Mouse (Mus musculus): ENCODE results near the gene Cst13. TPM values are rescaled to one million over a fixed set of nuclear protein-coding genes. Genes with fewer than 3 reads are reported as not detected.
A peak's percentile ranks its signal among the peaks of the same experiment; 100 is the strongest.
"Not testable (repeated sequence)": the region's sequence is repeated elsewhere in the genome, so short reads cannot be mapped to it uniquely, and the experiment has no call there.

Gene Cst13
- polyA plus RNA-seq (2015; fragmentation: Nextera tagmentation; extraction: Ambion mirVana) = not detected in 2 replicates

GRCm38 (mm10) chr2:148819909-148820308 lies at the start of gene Cst13:
TSS of gene Cst13 (plus strand) at chr2:148820081.
- H3K4me1 ChIP-seq = no peaks in the 10 kb centered on the region
- H3K4me2 ChIP-seq = no peak within 1 kb of the TSS
- no peak for ATAC-seq (ENCODE audit: extremely low read depth, insufficient number of reproducible peaks, low FRiP score, low TSS enrichment)
- no peak within 1 kb of the TSS for H3K9ac ChIP-seq
- H3K27ac ChIP-seq (replicated peaks) = no peak within 1 kb of the TSS
- H3K27me3 ChIP-seq (replicated peaks) = no peaks in the 10 kb centered on the region
- no peaks in the 10 kb centered on the region for H3K9me3 ChIP-seq
- no peak within 1 kb of the TSS for H3K4me3 ChIP-seq
- no peaks in the 10 kb centered on the region for H3K36me3 ChIP-seq

DNA sequence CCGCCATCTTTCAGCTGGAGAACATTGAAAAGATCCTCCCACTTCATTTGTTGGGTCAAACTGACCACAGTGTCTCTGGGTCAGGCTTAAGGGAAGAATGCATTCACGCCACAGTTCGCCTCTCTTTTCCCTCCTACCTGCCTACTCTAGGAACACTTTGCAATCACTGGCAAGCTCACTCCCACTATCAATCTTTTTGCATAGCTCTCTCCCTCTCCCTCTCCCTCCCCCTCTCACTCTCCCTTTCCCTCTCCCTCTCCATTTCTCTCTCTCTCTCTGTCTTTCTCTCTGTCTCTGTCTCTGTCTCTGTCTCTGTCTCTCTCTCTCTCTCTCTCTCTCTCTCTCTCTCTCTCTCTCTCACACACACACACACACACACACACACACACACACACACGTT lies 48.5 kb upstream of the Cst13 start, which contains the start of gene Cst11:
Gene Cst11, minus strand, starts transcription at position 101 of the 400 bp plus-strand sequence.
- not testable (repeated sequence) for H3K4me1 ChIP-seq; H3K9ac ChIP-seq; H3K9me3 ChIP-seq; H3K4me3 ChIP-seq; ATAC-seq (ENCODE audit: extremely low read depth, insufficient number of reproducible peaks, low FRiP score, low TSS enrichment); H3K27ac ChIP-seq (replicated peaks); H3K4me2 ChIP-seq; H3K27me3 ChIP-seq (replicated peaks); H3K36me3 ChIP-seq
- WGBS = 71% methylated on average over 4 of the region's 4 CpGs

DNA sequence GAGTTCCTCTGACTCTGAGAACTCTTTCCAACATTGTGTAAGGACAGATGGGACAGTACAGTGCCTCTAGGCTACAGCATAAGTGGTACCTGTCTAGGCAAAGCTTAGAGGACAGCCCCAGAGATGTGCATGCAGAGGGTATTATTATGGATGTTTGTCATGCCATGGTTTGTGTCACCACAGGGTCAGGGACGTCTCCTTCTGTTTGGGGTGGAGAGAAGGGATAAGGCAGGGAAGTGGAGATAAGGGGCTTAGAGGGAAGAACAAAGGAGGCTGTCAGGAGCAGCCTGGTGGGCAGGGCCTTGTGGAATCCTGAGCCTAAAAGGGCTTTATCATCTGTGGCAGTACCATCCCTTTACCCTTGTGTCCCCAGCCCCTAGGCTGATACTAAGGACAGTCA lies 38.2 kb upstream of the Cst13 start, which contains the start of gene 8030411F24Rik:
Gene 8030411F24Rik, plus strand, starts transcription at position 301 of the 400 bp plus-strand sequence.
- no peaks in the 10 kb centered on the region for H3K4me1 ChIP-seq
- H3K36me3 ChIP-seq = no peaks in the 10 kb centered on the region
- no peak for ATAC-seq (ENCODE audit: extremely low read depth, insufficient number of reproducible peaks, low FRiP score, low TSS enrichment)
- no peak within 1 kb of the TSS for H3K4me2 ChIP-seq
- H3K9me3 ChIP-seq = no peaks in the 10 kb centered on the region
- WGBS = 0% methylated on average over 1 of the region's 1 CpGs
- H3K4me3 ChIP-seq = no peak within 1 kb of the TSS
- H3K27ac ChIP-seq (replicated peaks) = no peak within 1 kb of the TSS
- H3K9ac ChIP-seq = no peak within 1 kb of the TSS
- H3K27me3 ChIP-seq (replicated peaks) = no peaks in the 10 kb centered on the region

DNA sequence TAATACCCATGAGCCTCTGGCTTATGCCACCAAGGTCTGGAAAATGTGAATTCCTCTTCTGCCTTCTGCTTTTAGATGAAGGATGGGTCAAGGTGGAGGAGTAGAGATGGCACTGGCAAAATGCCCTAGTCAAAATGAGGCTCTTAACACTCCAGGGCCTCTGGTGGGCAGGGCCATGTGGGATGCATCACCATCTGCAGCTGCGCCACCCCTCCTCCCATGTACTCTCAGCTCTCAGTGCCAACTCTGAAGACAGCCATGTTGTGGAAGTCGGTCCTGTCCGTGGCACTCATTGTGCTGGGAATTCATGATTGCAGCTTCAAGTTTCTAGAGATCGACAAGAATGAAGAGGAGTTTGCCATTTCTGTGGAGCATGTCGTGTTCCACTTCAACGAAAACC lies 30.7 kb upstream of the Cst13 start, which contains the start of gene Cst12:
Gene Cst12, plus strand, starts transcription at position 220 of the 400 bp plus-strand sequence.
- no peak within 1 kb of the TSS for H3K27ac ChIP-seq (replicated peaks)
- 82% methylated on average over 6 of the region's 6 CpGs for WGBS
- H3K36me3 ChIP-seq = no peaks in the 10 kb centered on the region
- no peaks in the 10 kb centered on the region for H3K4me1 ChIP-seq
- peaks cover 5% of the 10 kb centered on the region; the same call in 1 of the 2 replicates for H3K9me3 ChIP-seq
- H3K9ac ChIP-seq = no peak within 1 kb of the TSS
- no peak within 1 kb of the TSS for H3K4me3 ChIP-seq
- no peaks in the 10 kb centered on the region for H3K27me3 ChIP-seq (replicated peaks)
- H3K4me2 ChIP-seq = no peak within 1 kb of the TSS
- ATAC-seq (ENCODE audit: extremely low read depth, insufficient number of reproducible peaks, low FRiP score, low TSS enrichment) = no peak

DNA sequence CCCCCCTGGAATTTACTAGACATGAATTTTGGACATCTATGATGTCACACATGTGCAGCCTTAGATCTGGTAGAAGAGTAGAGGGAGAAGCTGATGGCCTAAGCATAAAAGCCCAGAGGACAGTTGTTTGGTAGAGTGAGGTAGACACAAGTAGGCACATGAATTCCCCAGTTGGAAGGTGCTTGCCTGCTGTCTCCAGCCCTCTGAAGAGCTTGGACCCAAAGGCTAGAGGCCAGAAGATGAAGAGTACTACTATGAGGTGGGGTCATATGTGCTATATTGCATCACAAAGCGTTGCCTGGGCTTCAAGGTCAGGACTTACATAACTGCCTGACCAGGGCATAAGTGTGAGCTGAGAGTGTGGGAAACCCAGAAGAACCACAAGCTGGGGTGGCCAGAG lies 21.4 kb upstream of the Cst13 start, which contains the start of gene Cst8:
Gene Cst8, plus strand, starts transcription at position 301 of the 400 bp plus-strand sequence.
- no peak within 1 kb of the TSS for H3K4me2 ChIP-seq
- no peak within 1 kb of the TSS for H3K9ac ChIP-seq
- peaks cover 17% of the 10 kb centered on the region for H3K4me1 ChIP-seq
- no peak for ATAC-seq (ENCODE audit: extremely low read depth, insufficient number of reproducible peaks, low FRiP score, low TSS enrichment)
- no peaks in the 10 kb centered on the region for H3K9me3 ChIP-seq
- WGBS = 71% methylated on average over 1 of the region's 1 CpGs
- no peak within 1 kb of the TSS for H3K4me3 ChIP-seq
- H3K27ac ChIP-seq (replicated peaks) = no peak within 1 kb of the TSS
- H3K36me3 ChIP-seq = no peaks in the 10 kb centered on the region
- no peaks in the 10 kb centered on the region for H3K27me3 ChIP-seq (replicated peaks)

GRCm38 (mm10) chr2:148801491-148801921 lies 18.4 kb upstream of the Cst13 start:
- ATAC-seq (ENCODE audit: extremely low read depth, insufficient number of reproducible peaks, low FRiP score, low TSS enrichment) = no peak
- Histone ChIP-seq H3K4me2 (no peak overlapping the region), H3K27me3 (replicated peaks) (no peaks in the 10 kb centered on the region), H3K9me3 (no peaks in the 10 kb centered on the region), H3K27ac (replicated peaks) (peak overlapping the region; percentile 66), H3K9ac (no peak overlapping the region), H3K36me3 (no peaks in the 10 kb centered on the region), H3K4me1 (peaks cover 17% of the 10 kb centered on the region), H3K4me3 (no peak overlapping the region)
- WGBS = 34% methylated on average over 3 of the region's 3 CpGs

DNA sequence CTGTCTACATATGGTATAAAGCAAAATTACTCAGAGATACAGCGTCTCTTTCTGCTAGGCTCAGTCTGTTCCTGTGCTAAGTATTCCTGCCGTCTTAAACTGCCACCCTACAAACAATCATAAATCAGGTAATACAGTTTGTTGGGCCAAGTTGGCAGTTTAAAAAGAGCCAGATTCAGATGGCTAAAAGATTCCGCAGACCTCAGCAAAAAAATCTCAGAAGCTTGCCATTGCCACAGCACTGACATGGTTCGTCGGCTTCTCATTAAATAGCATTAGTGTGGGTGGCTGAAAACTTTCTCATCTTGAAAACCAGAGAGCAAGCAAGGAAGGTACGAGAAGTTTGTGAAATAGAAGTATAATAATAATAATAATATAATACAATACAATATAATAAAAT lies 13.2 kb upstream of the Cst13 start:
- no peak overlapping the region for H3K27ac ChIP-seq (replicated peaks)
- H3K9ac ChIP-seq = no peak overlapping the region
- H3K4me2 ChIP-seq = no peak overlapping the region
- WGBS = 71% methylated on average over 6 of the region's 6 CpGs
- peaks cover 1% of the 10 kb centered on the region for H3K4me1 ChIP-seq
- H3K4me3 ChIP-seq = no peak overlapping the region
- no peaks in the 10 kb centered on the region for H3K9me3 ChIP-seq
- H3K36me3 ChIP-seq = no peaks in the 10 kb centered on the region
- ATAC-seq (ENCODE audit: extremely low read depth, insufficient number of reproducible peaks, low FRiP score, low TSS enrichment) = no peak
- H3K27me3 ChIP-seq (replicated peaks) = no peaks in the 10 kb centered on the region

GRCm38 (mm10) chr2:148825986-148826385 lies 6.1 kb downstream of the Cst13 start:
- no peak for ATAC-seq (ENCODE audit: extremely low read depth, insufficient number of reproducible peaks, low FRiP score, low TSS enrichment)
- Histone ChIP-seq H3K9me3 (no peaks in the 10 kb centered on the region), H3K4me1 (no peaks in the 10 kb centered on the region), H3K27ac (replicated peaks) (no peak overlapping the region), H3K27me3 (replicated peaks) (no peaks in the 10 kb centered on the region), H3K9ac (no peak overlapping the region), H3K4me2 (no peak overlapping the region), H3K4me3 (no peak overlapping the region), H3K36me3 (no peaks in the 10 kb centered on the region)
- WGBS = 35% methylated on average over 1 of the region's 1 CpGs

GRCm38 (mm10) chr2:148834912-148835311 lies 15.0 kb downstream of the Cst13 start, which contains the start of gene Cst9:
TSS of gene Cst9 (plus strand) at chr2:148835147.
- Histone ChIP-seq H3K27me3 (replicated peaks) (no peaks in the 10 kb centered on the region), H3K9me3 (no peaks in the 10 kb centered on the region), H3K4me1 (no peaks in the 10 kb centered on the region), H3K4me2 (no peak within 1 kb of the TSS), H3K27ac (replicated peaks) (no peak within 1 kb of the TSS), H3K9ac (no peak within 1 kb of the TSS), H3K4me3 (no peak within 1 kb of the TSS), H3K36me3 (no peaks in the 10 kb centered on the region)
- ATAC-seq (ENCODE audit: extremely low read depth, insufficient number of reproducible peaks, low FRiP score, low TSS enrichment) = no peak; the same call in 1 of the 2 replicates
- WGBS = 52% methylated on average over 4 of the region's 4 CpGs

- Histone ChIP-seq H3K9me3 (no peaks in the 10 kb centered on the region), H3K27me3 (replicated peaks) (no peaks in the 10 kb centered on the region), H3K36me3 (no peaks in the 10 kb centered on the region), H3K27ac (replicated peaks) (no peak overlapping the region), H3K4me3 (no peak overlapping the region), H3K4me1 (no peaks in the 10 kb centered on the region), H3K9ac (no peak overlapping the region), H3K4me2 (no peak overlapping the region)
- ATAC-seq (ENCODE audit: extremely low read depth, insufficient number of reproducible peaks, low FRiP score, low TSS enrichment) = no peak
- WGBS = 70% methylated on average over 5 of the region's 5 CpGs
Observed at GRCm38 (mm10) chr2:148838075-148838777, 18.3 kb downstream of the Cst13 start.

DNA sequence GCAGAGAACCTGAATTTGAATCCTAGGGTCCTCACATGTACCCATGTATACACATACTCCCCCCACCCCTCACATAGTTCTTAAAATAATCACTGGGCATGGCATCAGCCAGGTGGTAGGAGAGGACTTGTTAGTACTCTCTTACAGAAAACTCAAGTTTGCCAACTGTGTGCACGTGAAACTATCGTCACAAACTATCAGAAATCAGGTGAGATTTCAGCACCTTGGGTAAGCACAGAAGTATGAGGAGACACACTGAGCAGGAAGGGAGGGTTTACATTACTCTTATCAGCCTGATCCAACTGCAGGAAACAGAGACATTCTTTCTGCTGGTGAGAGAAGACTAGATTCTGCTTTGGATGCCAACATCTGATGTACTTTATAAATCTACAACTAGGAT lies 19.3 kb downstream of the Cst13 start:
- Histone ChIP-seq H3K27ac (replicated peaks) (no peak overlapping the region), H3K4me2 (no peak overlapping the region), H3K4me3 (no peak overlapping the region), H3K9me3 (no peaks in the 10 kb centered on the region), H3K36me3 (no peaks in the 10 kb centered on the region), H3K9ac (no peak overlapping the region), H3K27me3 (replicated peaks) (no peaks in the 10 kb centered on the region), H3K4me1 (no peaks in the 10 kb centered on the region)
- 49% methylated on average over 2 of the region's 2 CpGs for WGBS
- ATAC-seq (ENCODE audit: extremely low read depth, insufficient number of reproducible peaks, low FRiP score, low TSS enrichment) = no peak

Data from heart, embryonic 13.5 days (tissue).